Mouse (Mus musculus) heart, adult 2 months (tissue): ENCODE results near the gene Smim1.

Experiments used
- CTCF ChIP-seq: fragments of 200-600 bp; IDR thresholded peaks from 2 replicates; pipeline ENCODE4 v1.8.1; 2022; ENCODE audit warnings: antibody characterized with exemption, mild to moderate bottlenecking, moderate library complexity
- POLR2A ChIP-seq: fragments of 200-500 bp; IDR thresholded peaks from 2 replicates; pipeline ENCODE4 v1.6.1; 2011; ENCODE audit warnings: mild to moderate bottlenecking, low read depth, low read length, control low read depth; ENCODE audit not compliant: insufficient read depth

DNA sequence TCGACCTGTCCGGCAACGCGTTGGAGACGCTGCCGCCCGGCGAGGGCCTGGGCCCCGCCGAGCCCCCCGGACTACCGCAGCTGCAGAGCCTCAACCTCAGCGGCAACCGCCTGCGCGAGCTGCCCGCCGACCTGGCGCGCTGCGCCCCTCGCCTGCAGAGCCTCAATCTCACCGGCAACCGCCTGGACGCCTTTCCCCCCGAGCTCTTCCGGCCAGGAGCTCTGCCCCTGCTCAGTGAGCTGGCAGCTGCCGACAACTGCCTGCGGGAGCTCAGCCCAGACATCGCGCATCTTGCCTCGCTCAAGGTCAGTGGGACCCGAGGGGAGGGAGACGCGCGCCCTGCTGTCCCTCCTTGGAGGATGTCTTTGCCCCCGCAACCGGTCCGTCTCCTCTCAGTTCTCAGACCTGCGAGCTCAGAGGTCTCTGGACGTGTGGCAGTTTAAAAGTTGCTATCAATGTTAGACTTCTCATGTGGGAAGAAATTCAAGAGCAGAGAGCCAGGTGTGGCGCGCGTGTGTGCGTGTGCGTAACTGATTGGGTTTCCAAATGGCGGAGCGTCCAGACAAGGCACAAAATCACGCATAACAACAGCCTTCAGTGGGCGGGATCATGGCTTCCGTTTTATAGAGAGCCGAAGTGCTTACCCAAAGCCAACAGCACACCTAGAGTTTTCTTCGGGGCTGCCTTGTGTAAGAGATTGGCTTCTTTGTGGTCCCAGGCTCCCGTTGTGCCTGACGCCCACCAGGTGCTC lies 13.7 kb downstream of the Smim1 start:
- no peak for TF ChIP-seq POLR2A
- TF ChIP-seq CTCF, result no peak
